Mouse (Mus musculus) erythroid progenitor cell, adult 5-6 weeks (primary cell): Measurements from ENCODE around the gene Zbtb42. TPM values are rescaled to one million over a fixed set of nuclear protein-coding genes. Genes with fewer than 3 reads are reported as not detected.

ENCODE experiments used
- ATAC-seq: replicated peaks from 2 replicates; pipeline ENCODE4 v1.8.0; 2016; ENCODE audit warnings: moderate number of reproducible peaks, mild to moderate bottlenecking, moderate TSS enrichment, inconsistent platforms; ENCODE audit not compliant: poor library complexity, low FRiP score, severe bottlenecking
- total RNA-seq, 2 experiments: library from RNA; stranded (forward) in 1 of 2; stranded (reverse) in 1 of 2; fragments of 150-400 nt in 1 of 2; fragments of 186-747, 209-891 nt in 1 of 2; gene quantifications; 2 replicates each; pipeline versions ENCODE4 v1.2.3 to v1.2.4; 2015 to 2017; ENCODE audit warnings: low replicate concordance in 2 of 2

Zbtb42 gene
- total RNA-seq, 2 experiments from 2014 or later: 10.1 TPM; not detected in 1

DNA sequence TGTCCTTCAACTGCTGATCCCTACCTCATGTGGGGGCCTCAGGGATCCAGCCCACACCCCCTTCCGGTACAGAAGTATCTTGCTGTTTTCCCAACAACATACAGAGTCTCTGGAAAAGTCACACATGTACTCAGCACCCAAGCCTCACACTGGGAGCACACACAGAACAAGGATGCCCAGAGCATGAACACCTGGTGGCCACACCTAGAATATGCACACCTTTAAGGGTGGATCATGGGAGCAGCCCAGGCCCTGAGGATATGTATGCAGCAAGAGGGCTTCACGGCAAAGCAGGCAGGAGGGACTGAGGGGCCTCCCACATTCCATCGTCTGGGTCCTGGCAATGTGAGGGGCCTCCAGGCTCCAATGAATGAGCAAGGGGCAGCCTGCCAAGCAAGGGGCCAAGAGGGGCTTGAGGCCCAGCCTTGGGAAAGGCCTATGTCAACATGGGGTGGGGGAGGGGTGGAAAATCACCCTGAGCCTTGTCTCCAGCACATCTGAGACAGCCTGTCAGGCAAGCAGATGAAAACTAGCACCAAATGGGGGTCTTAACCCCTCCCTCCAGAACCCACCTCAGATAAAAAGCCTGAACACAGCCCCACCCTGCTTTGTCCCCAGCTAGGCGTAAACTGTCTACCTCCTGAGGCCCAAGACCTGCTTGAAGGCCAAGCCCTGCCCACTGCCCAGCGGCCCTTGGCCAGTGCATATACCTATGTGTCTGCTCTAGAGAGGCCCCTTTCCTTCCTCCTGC lies 17.9 kb upstream of the Zbtb42 start:
- ATAC-seq: no peak

- no peak for ATAC-seq
Measured at GRCm38 (mm10) chr12:112661327-112661605, 17.4 kb upstream of the Zbtb42 start.

GRCm38 (mm10) chr12:112661851-112662250 lies 16.8 kb upstream of the Zbtb42 start:
- ATAC-seq: no peak

- ATAC-seq: no peak
Measured at GRCm38 (mm10) chr12:112663303-112663702, 15.3 kb upstream of the Zbtb42 start.

GRCm38 (mm10) chr12:112663716-112664115 lies 14.9 kb upstream of the Zbtb42 start:
- no peak for ATAC-seq

DNA sequence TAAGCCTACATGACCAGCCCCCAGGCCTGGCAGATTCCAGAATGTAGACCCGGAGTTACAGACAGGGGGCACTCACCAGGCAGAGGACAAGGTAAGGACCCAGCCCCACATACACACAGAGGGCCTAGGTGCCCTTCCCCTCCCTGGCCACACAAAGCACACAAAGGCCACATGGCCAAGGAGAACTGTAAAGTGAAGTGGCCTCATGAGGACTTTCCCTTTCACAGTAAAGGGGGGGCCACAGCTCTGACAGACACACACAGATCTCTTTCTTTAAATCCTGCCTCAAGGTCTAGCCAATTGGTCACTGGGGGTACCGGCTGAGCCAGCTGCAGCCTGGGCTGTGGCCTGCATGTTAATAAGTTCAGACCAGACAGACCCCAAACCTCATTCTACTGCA lies 14.5 kb upstream of the Zbtb42 start:
- no peak for ATAC-seq

DNA sequence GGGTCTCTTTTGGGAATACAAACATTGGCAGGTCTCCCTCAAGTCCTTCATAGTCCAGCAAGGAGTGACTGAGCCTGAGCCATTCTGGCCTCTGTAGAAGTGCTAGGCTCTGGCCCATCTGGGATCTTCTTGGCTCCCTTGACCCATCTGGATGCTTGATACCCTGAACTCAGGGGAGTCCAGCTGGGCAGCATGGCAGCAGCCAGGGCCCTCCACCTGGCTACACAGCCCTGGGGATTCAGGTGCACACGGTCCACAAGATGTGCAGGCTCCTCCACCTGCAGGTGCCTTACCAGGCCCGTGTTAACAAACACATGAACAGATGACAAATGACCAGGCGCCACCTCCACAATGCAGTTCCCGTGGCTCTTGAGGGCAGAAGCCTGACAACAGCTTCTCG lies 14.0 kb upstream of the Zbtb42 start:
- ATAC-seq: no peak

DNA sequence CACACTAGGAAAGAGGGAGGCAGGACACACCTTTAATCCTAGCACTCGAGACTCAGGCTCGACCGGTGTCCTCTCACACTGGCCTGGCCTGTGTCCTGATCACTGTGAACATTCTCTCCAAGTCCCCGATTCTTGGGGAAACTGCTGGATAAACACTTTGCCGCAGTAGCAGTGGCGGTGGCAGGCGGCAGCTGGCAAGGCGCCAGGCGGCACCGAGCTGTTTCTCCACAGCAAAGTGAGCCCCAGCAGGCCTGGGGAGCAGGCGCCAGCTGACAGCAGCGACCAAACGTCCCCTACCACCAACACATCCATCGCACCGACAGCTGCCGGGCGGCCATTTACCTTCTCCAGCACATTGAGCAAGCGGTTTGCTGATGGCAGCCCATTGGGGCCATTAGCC lies 13.2 kb upstream of the Zbtb42 start:
- ATAC-seq: no peak

DNA sequence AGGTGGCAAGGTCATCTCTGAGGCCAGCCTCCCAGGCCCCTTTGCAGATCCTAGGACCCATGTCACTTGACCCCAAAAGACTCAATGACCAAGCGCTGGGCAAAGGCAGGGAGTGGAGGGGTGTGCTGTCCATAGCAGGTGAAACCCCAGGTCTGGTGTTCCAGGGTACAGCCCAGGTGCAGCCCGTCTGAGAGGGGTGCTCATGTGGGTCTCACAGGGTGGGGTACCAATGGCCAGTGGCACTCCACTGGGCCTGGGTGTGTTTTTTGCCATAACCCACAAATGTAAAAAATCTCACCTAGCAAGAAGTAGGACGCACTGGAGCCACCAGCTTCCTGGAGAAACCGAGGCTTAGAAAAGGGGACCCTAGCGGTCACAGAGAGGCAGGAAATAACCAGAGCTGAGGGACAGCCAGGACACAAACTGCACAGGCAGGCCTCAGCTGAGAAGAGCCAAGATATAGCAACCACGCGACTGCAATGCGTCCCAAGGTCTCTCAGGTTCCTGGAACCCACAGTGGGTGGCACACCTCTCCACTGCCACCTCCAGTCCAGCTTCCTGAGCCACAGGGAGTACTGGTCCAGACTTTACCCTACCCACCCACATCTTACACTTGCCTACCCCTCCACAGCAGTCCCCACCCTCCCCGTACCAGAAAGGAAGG lies 12.6 kb upstream of the Zbtb42 start:
- ATAC-seq: no peak

GRCm38 (mm10) chr12:112667619-112668297 lies 10.9 kb upstream of the Zbtb42 start:
- ATAC-seq: no peak

GRCm38 (mm10) chr12:112670718-112671393 lies 7.8 kb upstream of the Zbtb42 start:
- no peak for ATAC-seq

- no peak for ATAC-seq
Measured at GRCm38 (mm10) chr12:112671891-112672290, 6.7 kb upstream of the Zbtb42 start.

GRCm38 (mm10) chr12:112672744-112673575 lies 5.7 kb upstream of the Zbtb42 start:
- ATAC-seq: no peak

DNA sequence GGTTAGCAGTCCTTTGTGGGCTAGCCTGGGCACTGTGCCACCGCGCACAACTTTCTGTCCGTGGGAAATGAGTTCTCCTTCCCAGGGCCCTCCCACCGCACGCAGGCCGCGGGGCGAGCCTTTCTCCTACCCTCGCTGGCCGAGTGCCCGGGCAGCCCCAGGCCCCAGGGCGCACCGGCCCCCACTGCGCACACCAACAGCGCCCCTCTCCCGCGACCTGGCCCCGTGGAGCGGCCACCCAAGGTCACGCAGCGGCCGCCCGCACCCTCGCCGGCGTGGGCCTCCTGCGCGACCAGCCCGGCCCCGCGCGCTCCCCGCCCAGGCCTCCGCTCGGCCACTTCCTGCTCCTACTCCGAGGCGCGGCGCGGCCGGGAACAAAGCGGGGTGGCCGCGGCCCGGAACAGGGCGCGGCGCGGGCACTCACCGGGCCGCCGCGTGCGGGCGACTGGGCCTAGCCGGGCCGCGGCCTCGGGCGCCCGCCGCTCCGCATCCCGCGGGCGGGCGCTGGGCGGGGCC lies 5.0 kb upstream of the Zbtb42 start:
- no peak for ATAC-seq

DNA sequence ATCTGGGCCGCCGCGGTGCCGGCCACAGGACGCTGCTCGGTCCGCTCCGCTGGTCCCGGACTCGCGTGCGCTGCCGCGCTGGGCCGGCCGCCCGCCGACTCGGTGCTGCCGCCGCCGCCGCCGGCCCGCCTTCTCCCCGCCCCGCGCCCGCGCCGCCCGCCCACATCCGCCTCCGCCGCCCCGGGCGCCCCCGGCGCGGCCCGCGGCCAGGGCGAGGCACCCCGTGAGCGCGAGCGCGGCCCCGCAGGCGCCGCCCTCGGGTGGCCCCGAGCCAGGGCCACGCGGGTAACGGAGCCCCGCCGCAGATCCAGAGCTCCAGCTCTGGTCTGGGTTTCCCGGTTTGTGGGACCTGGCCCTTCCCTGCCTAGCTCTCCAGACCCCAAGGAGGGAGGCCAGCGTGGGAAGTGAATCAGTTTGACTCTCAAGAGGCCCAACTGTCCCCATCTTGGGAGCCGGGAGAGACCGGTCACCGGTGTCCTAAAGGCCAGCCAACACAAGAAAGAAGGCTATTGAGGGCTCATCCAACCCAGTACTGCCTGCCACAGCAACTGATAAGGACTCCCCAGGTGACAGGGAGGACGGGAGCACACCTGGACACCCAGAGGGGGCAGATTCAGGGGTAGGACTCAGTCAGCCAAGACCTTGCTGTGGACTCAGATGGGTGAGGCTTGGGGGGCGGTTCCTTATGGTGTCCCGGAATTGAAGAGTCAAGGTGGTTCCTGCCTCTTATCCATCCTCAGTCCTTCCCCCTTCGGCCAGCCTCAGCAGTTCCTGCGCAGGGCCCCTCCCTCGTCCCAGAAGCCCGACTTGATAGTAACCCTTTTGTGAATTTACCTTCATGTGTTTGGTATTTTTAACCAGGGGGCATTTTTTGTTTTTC lies 4.3 kb upstream of the Zbtb42 start, which contains the start of gene Akt1:
Gene Akt1 (minus strand): TSS at position 753 of the 880 bp plus-strand sequence.
- peak; percentile 8; the same call in 1 of the 2 replicates for ATAC-seq

DNA sequence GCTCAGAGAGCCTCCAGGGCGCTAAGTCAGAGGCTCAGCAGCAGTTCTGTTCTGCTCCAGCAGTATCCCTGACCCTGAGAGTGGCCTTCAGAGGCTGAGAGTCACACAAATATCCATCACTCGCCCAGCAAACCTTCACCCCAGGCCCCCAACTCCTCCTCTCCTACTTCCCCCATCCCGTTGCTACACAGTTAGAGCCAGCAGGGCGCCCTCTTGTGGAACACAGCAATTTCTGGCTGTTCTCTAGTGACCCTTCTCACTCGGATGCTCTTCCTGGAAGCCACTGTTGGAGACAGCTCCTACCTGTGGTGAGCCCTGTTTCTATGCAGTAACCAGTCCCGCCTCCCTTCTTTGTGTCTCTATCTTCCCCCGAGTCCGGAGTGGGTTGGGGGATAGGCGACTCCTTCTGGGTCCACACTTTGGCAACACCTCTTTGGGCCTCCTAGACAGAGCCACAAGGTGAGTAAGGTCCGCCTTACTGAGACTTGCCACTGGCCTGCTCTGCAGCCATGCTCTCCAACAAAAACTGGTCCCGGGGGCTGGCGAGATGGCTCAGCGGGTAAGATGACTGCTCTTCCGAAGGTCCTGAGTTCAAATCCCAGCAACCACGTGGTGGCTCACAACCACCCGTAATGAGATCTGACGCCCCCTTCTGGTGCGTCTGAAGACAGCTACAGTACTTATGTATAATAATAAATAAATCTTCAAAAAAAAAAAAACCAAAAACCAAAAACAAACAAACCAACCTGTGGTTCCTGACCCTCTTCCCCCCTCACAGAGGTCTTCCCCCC lies 3.2 kb upstream of the Zbtb42 start:
- ATAC-seq: peak; percentile 58

DNA sequence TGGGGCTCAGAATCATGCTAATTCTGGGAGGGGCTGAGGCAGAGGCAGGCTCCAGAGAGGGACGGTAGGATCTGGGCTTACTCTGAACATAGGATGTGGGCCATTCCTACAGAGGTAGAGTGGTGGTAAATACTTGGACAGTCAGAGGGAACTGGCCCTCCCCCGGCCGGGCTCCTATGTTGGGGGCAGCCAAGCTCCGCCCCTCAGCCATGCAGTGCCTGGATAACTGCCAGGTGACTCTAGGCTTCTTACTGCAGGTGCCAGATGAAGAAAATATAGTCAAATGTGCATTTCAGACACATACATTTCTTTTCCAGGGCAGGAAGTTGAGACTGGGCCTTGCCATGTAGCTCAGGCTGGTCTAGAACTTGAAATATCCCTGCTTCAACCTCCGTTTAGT lies 1.6 kb upstream of the Zbtb42 start:
- ATAC-seq: no peak
